Mouse (Mus musculus) hindbrain, embryonic 11.5 days (tissue): ENCODE results near the gene Rbfox1. TPM values are rescaled to one million over a fixed set of nuclear protein-coding genes. Genes with fewer than 3 reads are reported as not detected.

ENCODE experiments used
- ATAC-seq: fragments of 200-750 bp; cut with Nextera tagmentation; 2 replicates; pipeline ENCODE4 v1.8.0; 2017; ENCODE audit warnings: mild to moderate bottlenecking, moderate TSS enrichment, moderate library complexity; ENCODE audit not compliant: low FRiP score
- DNase-seq: peaks from one replicate; pipeline ENCODE4 v3.0.0-alpha.2; 2015; ENCODE audit warnings: low spot score
- H3K27ac ChIP-seq: fragments of 300-500 bp; sonication (generic); 2 replicates; pipeline ENCODE4 v1.5.1; 2014; ENCODE audit warnings: mild to moderate bottlenecking, low read depth, low read length
- H3K27me3 ChIP-seq: fragments of 300-500 bp; sonication (generic); 2 replicates; pipeline ENCODE4 v1.6.1; 2014; ENCODE audit warnings: mild to moderate bottlenecking, low read length, moderate library complexity, mixed read lengths; ENCODE audit not compliant: control insufficient read depth, insufficient read depth
- H3K36me3 ChIP-seq: fragments of 300-500 bp; sonication (generic); 2 replicates; pipeline ENCODE4 v1.6.1; 2014; ENCODE audit warnings: mild to moderate bottlenecking, low read length, moderate library complexity, mixed read lengths; ENCODE audit not compliant: control insufficient read depth, insufficient read depth
- H3K4me1 ChIP-seq: fragments of 300-500 bp; sonication (generic); replicated peaks from 2 replicates; pipeline ENCODE4 v1.6.1; 2014; ENCODE audit warnings: low read length, mixed read lengths; ENCODE audit not compliant: control insufficient read depth, insufficient read depth
- H3K4me2 ChIP-seq: fragments of 300-500 bp; sonication (generic); replicated peaks from 2 replicates; pipeline ENCODE4 v1.6.1; 2014; ENCODE audit warnings: mild to moderate bottlenecking, low read depth, low read length
- H3K4me3 ChIP-seq: fragments of 300-500 bp; sonication (generic); 2 replicates; pipeline ENCODE4 v1.5.1; 2014; ENCODE audit warnings: low read depth, low read length
- H3K9ac ChIP-seq: fragments of 300-500 bp; sonication (generic); 2 replicates; pipeline ENCODE4 v1.6.1; 2014; ENCODE audit warnings: low read depth, low read length
- H3K9me3 ChIP-seq: fragments of 300-500 bp; sonication (generic); 2 replicates; pipeline ENCODE4 v1.6.1; 2016; ENCODE audit warnings: low read length; ENCODE audit not compliant: control insufficient read depth
- WGBS: fragments of 180-500 bp; shearing (Covaris S2); extraction: QIAGEN DNeasy Blood & Tissue Kit; methylation state at CpG from one replicate; pipeline ENCODE4 v1.1.7; 2014; 5-methylcytosine and 5-hydroxymethylcytosine counted together
- polyA plus RNA-seq: library from polyadenylated mRNA; unstranded; fragments of >200 nt; fragmentation: Nextera tagmentation; extraction: Ambion mirVana; gene quantifications from 2 replicates; pipeline ENCODE4 v1.2.1, GENCODE M21; 2014

Rbfox1 gene
- polyA plus RNA-seq, 1 experiment from 2014 or later: 20.3 TPM

DNA sequence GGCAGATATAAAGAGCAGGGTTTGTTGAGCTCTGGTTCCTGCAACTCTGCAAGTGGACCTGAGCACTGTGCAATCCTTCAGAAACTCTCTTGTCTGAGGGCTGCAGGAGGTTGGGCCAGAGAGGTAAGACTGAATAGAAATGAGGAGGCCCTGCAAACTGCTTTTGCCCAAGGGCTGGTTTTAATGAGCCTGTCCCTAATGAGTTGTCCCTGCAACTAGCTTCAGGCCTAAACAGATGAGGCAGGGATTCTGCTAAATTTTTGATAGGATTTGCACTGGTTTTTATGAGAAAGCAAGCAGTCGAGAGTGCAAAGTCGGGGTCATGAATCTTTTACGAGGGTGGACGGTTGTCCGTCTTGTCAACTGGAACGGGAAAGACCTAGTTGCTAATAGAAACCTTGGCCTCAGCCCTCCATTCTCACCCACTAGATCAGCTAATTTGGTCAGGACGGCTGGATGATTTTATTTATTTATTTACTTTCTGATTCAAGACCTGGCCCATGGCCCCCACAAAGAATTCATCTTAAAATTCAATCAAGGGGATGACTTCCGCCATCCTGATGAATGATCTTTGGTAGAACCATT is 1279.1 kb downstream of the Rbfox1 start:
- ATAC-seq (no peak), DNase-seq (peak; percentile 23)
- Histone ChIP-seq H3K4me1 (no peaks in the 10 kb centered on the region), H3K4me3 (no peak overlapping the region), H3K27ac (0 out of 2 replicates have a peak overlapping the region, but pooled peaks have one; percentile 7), H3K9ac (no peak overlapping the region), H3K36me3 (no peaks in the 10 kb centered on the region), H3K4me2 (no peak overlapping the region), H3K27me3 (no peaks in the 10 kb centered on the region), H3K9me3 (no peaks in the 10 kb centered on the region)
- 73% methylated on average over 8 of the region's 8 CpGs for WGBS

DNA sequence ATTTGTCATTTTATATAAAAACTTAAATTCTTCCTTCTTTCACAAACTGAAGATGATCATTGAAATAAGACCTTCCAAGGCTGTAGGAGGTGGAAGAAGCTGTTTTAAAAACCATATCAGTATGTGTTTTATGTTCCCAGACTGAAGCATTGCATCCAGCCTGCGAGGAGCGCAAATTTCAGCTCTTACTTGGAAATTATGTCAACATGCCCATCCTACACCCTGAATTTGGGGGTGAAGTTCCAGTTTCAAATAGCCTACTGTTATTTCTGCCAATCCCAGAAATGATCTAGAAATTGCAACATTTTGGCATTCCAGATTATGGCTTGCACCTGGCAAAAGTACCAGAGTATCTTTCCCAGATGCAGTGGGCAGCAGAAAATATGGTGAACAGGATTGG is 1290.8 kb downstream of the Rbfox1 start:
- Histone ChIP-seq H3K36me3 (no peaks in the 10 kb centered on the region), H3K27me3 (no peaks in the 10 kb centered on the region), H3K4me3 (no peak overlapping the region), H3K9ac (no peak overlapping the region), H3K4me1 (no peaks in the 10 kb centered on the region), H3K4me2 (no peak overlapping the region), H3K9me3 (no peaks in the 10 kb centered on the region), H3K27ac (no peak overlapping the region)
- ATAC-seq (no peak), DNase-seq (no peak)
- 99% methylated on average over 2 of the region's 2 CpGs for WGBS

DNA sequence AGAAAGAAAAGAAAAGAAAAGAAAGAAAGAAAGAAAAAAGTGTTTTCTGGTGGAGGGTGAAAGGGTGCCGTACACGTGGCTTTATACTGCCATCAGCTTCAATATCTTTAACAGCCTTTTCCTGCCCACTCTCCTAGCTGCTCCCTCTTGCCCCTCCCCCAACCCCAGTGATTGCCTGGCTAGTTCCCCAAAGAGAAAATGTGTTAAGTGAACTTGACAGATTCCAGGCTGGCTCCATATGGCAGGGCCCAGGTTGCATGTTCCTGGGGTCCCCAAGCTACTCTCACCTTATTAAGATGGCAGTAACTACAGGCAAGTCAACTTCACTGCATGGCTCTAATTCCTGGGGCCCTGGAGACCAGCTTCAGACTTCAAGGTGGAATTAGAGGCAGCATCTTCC is 1302.6 kb downstream of the Rbfox1 start:
- H3K9ac ChIP-seq: no peak overlapping the region
- 53% methylated on average over 2 of the region's 2 CpGs for WGBS
- H3K36me3 ChIP-seq: no peaks in the 10 kb centered on the region
- H3K4me3 ChIP-seq: no peak overlapping the region
- no peak overlapping the region for H3K27ac ChIP-seq
- DNase-seq (peak; percentile 30), ATAC-seq (no peak)
- H3K4me1 ChIP-seq: no peaks in the 10 kb centered on the region
- no peaks in the 10 kb centered on the region for H3K9me3 ChIP-seq
- no peak overlapping the region for H3K4me2 ChIP-seq
- H3K27me3 ChIP-seq: no peaks in the 10 kb centered on the region

DNA sequence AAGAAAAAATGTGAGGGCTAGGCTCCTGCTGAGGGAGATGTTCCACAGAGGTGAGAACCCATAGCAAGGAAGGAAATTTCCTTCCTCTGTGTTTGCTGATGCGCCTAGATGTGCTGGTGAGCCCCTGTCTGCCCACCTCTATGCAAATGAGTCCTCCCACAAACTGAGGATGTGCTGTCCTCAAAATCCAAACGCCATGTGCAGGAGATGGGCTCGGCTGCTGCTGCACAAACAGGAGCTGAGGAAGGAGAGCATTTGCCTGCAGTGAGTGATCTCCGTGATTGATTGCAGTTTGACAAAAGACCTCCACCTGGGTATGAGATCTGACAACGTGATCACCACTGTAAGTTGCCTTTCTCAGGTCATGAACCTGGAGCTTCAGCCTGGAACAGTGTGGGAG is 1308.4 kb downstream of the Rbfox1 start:
- 69% methylated on average over 5 of the region's 5 CpGs for WGBS
- Histone ChIP-seq H3K9me3 (no peaks in the 10 kb centered on the region), H3K4me3 (no peak overlapping the region), H3K27ac (no peak overlapping the region), H3K9ac (no peak overlapping the region), H3K4me2 (no peak overlapping the region), H3K36me3 (no peaks in the 10 kb centered on the region), H3K4me1 (no peaks in the 10 kb centered on the region), H3K27me3 (no peaks in the 10 kb centered on the region)
- ATAC-seq (no peak), DNase-seq (no peak)

DNA sequence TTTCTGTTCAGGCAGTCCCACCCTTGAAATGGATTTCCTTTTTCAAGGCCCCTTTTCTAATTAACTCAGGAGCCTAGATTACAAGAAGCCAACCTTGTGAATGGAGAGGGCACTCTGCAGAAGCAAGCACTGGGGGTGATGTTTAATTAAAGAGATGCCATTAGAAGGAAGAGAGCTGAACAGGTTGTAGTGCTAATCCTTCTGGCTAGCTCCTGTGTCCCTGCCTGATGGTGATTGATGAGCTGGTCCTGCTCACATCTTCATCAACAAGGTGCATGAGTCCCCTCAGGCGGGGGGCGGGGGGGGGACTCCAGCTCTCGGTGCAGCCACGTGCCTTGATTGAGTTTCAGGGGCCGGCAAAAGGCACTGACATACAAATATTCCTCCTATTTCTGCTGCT is 1312.8 kb downstream of the Rbfox1 start:
- no peak overlapping the region for H3K27ac ChIP-seq
- H3K4me2 ChIP-seq: no peak overlapping the region
- H3K4me1 ChIP-seq: no peaks in the 10 kb centered on the region
- ATAC-seq: no peak
- no peaks in the 10 kb centered on the region for H3K27me3 ChIP-seq
- H3K9me3 ChIP-seq: no peaks in the 10 kb centered on the region
- no peak for DNase-seq
- no peak overlapping the region for H3K4me3 ChIP-seq
- H3K9ac ChIP-seq: no peak overlapping the region
- H3K36me3 ChIP-seq: no peaks in the 10 kb centered on the region
- WGBS: 55% methylated on average over 5 of the region's 5 CpGs

DNA sequence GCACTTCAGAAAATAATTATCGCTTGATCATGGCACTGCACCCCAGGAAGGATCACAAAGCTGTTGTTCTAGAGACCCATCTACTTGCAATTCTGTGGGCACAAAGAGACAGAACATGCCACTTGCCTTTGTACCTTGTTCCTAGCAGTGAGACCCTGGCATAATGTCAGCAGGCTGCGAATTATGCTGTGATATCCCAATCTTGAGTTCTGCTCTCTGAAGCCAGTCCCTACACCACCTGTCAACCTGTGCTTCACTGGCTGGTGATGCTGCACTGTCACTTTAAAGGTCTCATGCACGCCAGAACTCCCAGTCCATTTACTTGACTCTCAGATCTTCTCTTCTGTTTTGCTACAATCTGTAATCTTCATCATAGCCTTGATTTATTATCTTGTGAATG is 1315.1 kb downstream of the Rbfox1 start:
- Histone ChIP-seq H3K27ac (no peak overlapping the region), H3K4me2 (no peak overlapping the region), H3K36me3 (no peaks in the 10 kb centered on the region), H3K9ac (no peak overlapping the region), H3K9me3 (no peaks in the 10 kb centered on the region), H3K27me3 (no peaks in the 10 kb centered on the region), H3K4me3 (no peak overlapping the region), H3K4me1 (no peaks in the 10 kb centered on the region)
- DNase-seq (no peak), ATAC-seq (no peak)
- 87% methylated on average over 3 of the region's 3 CpGs for WGBS

DNA sequence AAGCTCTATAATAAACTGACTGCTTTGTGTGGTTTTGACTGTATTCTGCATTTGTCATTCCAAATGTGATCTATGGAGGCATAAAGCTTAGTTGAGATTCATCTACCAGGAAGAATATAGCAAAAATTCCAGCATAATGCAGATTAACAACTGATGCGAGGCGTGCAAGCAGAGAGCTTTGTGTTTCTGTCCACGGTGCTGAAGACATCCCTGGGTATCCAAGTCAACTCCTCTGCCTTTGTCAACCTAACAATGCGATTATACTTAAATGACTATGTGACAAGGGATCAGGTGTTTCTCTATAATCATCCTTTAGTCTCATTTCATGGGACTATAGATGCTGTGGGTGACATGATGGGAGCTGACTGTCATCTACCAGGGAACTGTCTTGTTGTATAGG is 1316.7 kb downstream of the Rbfox1 start:
- ATAC-seq (no peak), DNase-seq (no peak)
- Histone ChIP-seq H3K4me2 (no peak overlapping the region), H3K9me3 (no peaks in the 10 kb centered on the region), H3K4me1 (no peaks in the 10 kb centered on the region), H3K27me3 (no peaks in the 10 kb centered on the region), H3K9ac (no peak overlapping the region), H3K27ac (no peak overlapping the region), H3K36me3 (no peaks in the 10 kb centered on the region), H3K4me3 (no peak overlapping the region)
- 62% methylated on average over 4 of the region's 4 CpGs for WGBS

DNA sequence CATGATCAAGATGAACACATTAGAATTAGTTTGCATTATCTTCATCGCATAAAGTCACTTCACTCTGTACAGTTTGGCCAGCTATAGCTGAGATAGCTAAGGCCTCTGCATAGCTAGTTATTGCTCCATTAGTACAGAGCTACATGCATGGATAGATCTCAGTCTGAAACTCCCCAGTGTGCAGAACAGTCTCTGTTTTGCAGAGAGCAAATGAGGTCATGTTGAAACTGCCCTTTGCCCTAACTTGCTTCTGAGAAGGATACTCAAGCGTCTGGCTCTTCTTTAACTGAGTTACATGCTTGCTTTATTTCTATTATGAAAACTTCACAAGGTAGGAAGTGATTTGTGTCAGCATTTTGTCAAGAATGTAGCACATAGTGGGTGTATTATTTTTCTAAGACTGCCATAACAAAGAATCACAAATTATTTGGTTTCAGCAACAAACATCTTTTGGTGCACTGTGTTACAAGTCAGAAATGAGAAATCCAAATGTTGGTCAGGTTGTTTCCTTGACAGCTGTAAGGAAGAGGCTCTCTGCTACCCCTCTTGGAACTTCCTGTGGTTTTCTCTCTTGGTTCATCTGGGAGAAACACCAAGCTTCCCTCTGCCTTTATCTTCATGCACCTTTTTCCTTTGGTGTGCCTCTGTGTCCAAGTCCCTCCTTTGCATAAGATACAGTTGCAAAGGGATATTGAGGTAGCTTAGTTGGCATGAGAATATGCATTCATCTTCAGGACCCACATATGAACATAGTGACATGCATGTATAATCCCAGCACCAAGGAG is 1321.2 kb downstream of the Rbfox1 start:
- no peaks in the 10 kb centered on the region for H3K4me1 ChIP-seq
- no peak overlapping the region for H3K27ac ChIP-seq
- WGBS: 72% methylated on average over 2 of the region's 2 CpGs
- DNase-seq (no peak), ATAC-seq (no peak)
- H3K4me3 ChIP-seq: no peak overlapping the region
- H3K4me2 ChIP-seq: no peak overlapping the region
- no peaks in the 10 kb centered on the region for H3K27me3 ChIP-seq
- no peak overlapping the region for H3K9ac ChIP-seq
- H3K36me3 ChIP-seq: no peaks in the 10 kb centered on the region
- H3K9me3 ChIP-seq: no peaks in the 10 kb centered on the region

DNA sequence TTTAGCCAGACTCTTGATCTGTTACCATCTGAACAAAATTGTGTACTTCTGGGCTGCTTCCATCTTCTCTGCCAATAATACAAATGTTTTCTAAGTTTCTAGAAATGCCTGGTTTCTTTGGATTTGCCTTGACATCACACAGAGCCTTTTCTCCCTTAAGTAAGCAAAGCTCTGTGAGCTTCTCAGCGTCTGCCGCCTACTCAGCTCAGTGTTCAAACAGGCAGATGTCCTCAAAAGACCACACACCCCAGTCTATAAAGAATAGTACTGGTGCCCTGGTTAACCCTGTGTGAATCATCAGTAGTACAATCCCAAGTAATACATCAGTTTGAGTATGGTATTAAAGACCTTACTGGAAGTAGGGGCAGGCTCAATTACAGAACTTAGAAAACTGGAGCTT is 1322.4 kb downstream of the Rbfox1 start:
- Histone ChIP-seq H3K4me2 (no peak overlapping the region), H3K9me3 (no peaks in the 10 kb centered on the region), H3K27me3 (no peaks in the 10 kb centered on the region), H3K4me3 (no peak overlapping the region), H3K27ac (no peak overlapping the region), H3K4me1 (no peaks in the 10 kb centered on the region), H3K9ac (no peak overlapping the region), H3K36me3 (no peaks in the 10 kb centered on the region)
- WGBS: 54% methylated on average over 2 of the region's 2 CpGs
- no peak for ATAC-seq
- DNase-seq: no peak
